Mouse (Mus musculus) neutrophil, adult 5-6 weeks (primary cell): ENCODE measurements around the gene Galm. TPM values are rescaled to one million over a fixed set of nuclear protein-coding genes. Genes with fewer than 3 reads are reported as not detected.

Experiments used
- ATAC-seq: fragments of 151-379, 151-347 bp; 2 replicates; pipeline ENCODE4 v1.8.0; 2017; ENCODE audit warnings: mild to moderate bottlenecking, moderate TSS enrichment; ENCODE audit not compliant: insufficient number of reproducible peaks, poor library complexity, low FRiP score, severe bottlenecking; ENCODE audit errors: extremely low read depth
- total RNA-seq: library from RNA; stranded (forward); fragments of 200-1000 nt; gene quantifications from 2 replicates; pipeline ENCODE4 v1.2.3, GENCODE M21; 2017

Galm gene
- total RNA-seq, 1 experiment from 2014 or later = 10.8 TPM

- no peak for ATAC-seq
These were observed 106.6 kb downstream of the Galm start for GRCm38 (mm10) chr17:80233844-80234243.

- ATAC-seq = no peak
These were observed 107.1 kb downstream of the Galm start for GRCm38 (mm10) chr17:80234376-80234775.

Other genes starting within 250 kb of the Galm start
- 32.9 and 36.3 TPM in 2 replicates for gene Atl2, start 231.3 kb upstream of the Galm start, total RNA-seq
- gene Hnrnpll, start 65.1 kb upstream of the Galm start, total RNA-seq = 64.2 and 73.1 TPM in 2 replicates
- 294 and 322 TPM in 2 replicates for gene Srsf7, start 79.8 kb downstream of the Galm start, total RNA-seq
- not detected in 2 replicates for gene Ttc39d, start 80.0 kb downstream of the Galm start, total RNA-seq
- 6.6 and 8.3 TPM in 2 replicates for gene Gemin6, start 97.0 kb downstream of the Galm start, total RNA-seq
- 1.7 and 1.8 TPM in 2 replicates for gene Morn2, start 162.7 kb downstream of the Galm start, total RNA-seq
- gene Dhx57, start 163.0 kb downstream of the Galm start, total RNA-seq = 71.6 and 74.3 TPM in 2 replicates
- not detected in 2 replicates for gene Arhgef33, start 179.9 kb downstream of the Galm start, total RNA-seq
- not detected in 2 replicates for gene Gm10190, start 246.1 kb downstream of the Galm start, total RNA-seq